Mouse (Mus musculus) T-helper 2 cell (primary cell): ENCODE results near the gene Nans.

Experiments used
- in situ Hi-C: fragments of 300-600 bp; cut with MboI, MseI; formaldehyde crosslinking; loops from one replicate; pipeline ENCODE4 v1.15.1; 2025; ENCODE audit warnings: high pct_unique_total_duplicates

The Nans gene

DNA sequence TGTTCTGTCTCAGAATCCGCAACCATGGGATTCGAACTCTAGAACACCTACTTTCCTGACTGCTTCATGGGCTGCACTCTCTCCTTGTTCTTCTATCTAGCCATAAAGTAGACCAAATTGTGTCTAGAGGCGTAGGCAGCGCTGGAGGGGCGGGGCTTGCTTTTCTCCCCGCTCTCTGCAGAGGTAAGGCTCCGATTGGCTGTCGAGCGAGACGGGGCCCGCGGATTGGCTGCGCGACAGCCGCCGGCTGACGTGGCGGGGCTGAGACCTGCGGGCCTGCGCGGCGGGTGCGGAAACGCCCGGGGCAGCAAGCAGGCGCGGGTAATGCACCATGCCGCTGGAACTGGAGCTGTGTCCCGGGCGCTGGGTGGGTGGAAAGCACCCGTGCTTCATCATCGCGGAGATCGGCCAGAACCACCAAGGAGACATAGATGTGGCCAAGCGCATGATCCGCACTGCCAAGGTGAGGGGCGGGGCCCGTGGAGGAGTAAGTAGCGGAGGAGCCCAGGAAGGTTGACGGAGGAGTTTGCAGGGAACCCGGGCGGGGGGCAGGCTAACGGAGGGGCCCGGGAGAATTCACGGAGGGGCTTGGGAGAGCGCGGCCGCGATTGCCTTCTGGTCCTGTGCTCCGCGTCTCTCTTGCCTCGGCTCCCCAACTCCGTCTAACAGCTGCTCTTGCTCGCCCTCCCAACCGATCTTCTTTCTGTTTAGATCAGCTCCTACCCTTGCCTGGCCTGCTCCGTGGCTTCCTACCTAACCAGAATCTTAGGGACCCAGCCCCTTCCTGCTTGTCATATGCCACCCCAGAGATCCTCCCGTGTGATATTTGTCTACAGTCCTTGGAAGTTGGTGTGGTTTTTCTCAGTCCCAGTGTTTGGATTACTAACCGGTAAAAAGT is at the start of gene Nans:
TSS of gene Nans (plus strand) at position 221 of the 898 bp plus-strand sequence.
- in situ Hi-C loops = no loop called here

GRCm38 (mm10) chr4:46442501-46442900 is 46.5 kb upstream of the Nans start:
- in situ Hi-C loops = no loop called here

- in situ Hi-C loops = loop anchor here (5.0 kb wide), 1 partner anchor 63 kb away; no protein-coding TSS in a partner anchor
These were observed 43.7 kb upstream of the Nans start for GRCm38 (mm10) chr4:46445237-46445945.

GRCm38 (mm10) chr4:46447461-46447860 is 41.6 kb upstream of the Nans start:
- in situ Hi-C loops = loop anchor here (5.0 kb wide), 1 partner anchor 65 kb away; no protein-coding TSS in a partner anchor

- in situ Hi-C loops = loop anchor here (5.0 kb wide), 1 partner anchor 67 kb away; no protein-coding TSS in a partner anchor
These were observed 40.2 kb upstream of the Nans start for GRCm38 (mm10) chr4:46448886-46449285.

DNA sequence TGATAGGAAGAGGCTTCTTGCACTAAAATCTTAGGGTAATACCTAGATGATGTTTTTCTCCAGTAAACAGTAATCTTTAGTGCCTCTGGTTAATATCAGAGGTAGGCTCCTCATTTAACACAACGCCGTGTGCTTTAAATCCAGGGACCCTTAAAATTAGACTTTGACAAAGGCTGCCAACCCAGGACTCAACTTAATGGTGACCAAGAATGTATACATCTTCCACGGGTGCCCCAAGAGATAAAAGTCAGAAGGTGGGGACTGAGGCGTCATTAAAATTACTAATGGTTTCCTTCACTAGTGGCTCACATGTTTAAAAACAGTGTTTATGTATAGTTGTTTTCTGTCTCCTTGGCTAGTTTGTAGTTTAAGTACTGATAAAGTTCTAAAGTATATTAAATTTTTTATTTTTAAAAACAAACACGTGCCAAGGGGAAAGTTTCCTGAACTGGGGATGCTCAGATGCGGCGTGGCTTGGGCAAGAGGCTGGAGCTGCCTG is 39.0 kb upstream of the Nans start:
- in situ Hi-C loops = no loop called here

GRCm38 (mm10) chr4:46450519-46451131 is 38.4 kb upstream of the Nans start, which contains the start of gene Anp32b:
Anp32b (plus strand) TSS chr4:46450902.
- in situ Hi-C loops = no loop called here

GRCm38 (mm10) chr4:46451240-46451757 is 37.7 kb upstream of the Nans start:
- in situ Hi-C loops = no loop called here

GRCm38 (mm10) chr4:46451758-46452480 is 37.1 kb upstream of the Nans start:
- in situ Hi-C loops = no loop called here

DNA sequence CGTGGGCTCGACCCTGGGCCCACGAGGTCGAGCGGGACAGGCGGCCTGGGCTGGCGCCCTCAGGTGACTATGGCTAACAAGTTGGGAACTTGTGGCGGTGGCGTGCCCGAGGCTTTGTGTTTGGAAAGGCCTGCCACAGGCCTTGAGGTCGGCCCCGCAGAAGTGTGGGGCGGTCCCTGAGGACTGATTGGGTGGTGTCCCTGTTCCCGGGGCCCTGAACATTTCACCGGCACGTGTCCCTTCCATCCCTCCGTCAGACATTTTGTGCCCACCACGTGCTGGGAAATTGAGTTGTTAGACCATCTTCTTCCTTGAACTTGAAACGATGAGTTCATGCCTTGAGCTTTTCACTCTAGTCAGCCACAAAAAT is 36.6 kb upstream of the Nans start:
- in situ Hi-C loops = no loop called here

DNA sequence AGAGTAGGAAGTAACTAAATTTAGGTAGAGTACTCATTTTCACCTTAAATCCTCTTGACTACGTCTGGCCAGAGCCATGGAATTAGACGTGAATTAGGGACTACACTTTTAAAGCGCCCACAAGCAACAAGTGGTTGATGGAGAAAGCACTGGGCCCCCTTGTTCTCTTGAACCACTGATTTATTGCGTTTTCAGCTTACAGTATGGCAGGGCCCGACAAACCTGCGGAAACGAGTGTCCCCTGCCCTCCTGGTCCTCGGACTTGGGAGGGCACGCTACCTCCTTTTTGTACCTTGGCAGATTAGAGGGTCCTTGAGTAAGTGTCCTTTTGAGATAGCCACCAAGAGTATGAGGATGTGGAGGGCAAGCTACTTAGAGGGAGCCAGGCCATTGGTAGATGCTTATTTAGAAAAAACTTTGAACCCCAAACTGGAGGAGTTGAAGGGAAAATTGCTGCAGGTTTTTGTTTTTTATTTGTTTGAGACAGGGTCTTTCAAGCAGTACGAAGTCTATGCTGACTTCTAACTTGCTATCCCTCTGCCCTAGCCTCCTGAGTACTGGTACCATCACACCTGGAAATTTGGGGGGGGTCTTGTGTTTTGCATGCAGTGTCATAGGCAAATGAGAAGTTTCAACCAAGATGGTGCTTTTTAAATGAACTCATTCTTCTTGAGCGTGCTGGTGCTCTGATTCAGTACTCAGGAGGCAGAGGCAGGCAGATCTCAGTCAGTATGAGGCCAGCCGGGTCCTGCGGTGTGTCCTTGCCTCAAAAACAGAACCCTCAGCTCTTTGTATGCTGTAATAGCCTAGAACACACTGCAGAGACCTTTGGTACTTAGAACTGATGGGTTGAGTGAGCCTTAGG is 36.0 kb upstream of the Nans start:
- in situ Hi-C loops = no loop called here

- in situ Hi-C loops = no loop called here
These were observed 34.8 kb upstream of the Nans start for GRCm38 (mm10) chr4:46454097-46454864.

- in situ Hi-C loops = no loop called here
These were observed 32.3 kb upstream of the Nans start for GRCm38 (mm10) chr4:46456762-46457161.

- in situ Hi-C loops = no loop called here
These were observed 31.9 kb upstream of the Nans start for GRCm38 (mm10) chr4:46457186-46457585.

GRCm38 (mm10) chr4:46458411-46458810 is 30.6 kb upstream of the Nans start:
- in situ Hi-C loops = no loop called here

DNA sequence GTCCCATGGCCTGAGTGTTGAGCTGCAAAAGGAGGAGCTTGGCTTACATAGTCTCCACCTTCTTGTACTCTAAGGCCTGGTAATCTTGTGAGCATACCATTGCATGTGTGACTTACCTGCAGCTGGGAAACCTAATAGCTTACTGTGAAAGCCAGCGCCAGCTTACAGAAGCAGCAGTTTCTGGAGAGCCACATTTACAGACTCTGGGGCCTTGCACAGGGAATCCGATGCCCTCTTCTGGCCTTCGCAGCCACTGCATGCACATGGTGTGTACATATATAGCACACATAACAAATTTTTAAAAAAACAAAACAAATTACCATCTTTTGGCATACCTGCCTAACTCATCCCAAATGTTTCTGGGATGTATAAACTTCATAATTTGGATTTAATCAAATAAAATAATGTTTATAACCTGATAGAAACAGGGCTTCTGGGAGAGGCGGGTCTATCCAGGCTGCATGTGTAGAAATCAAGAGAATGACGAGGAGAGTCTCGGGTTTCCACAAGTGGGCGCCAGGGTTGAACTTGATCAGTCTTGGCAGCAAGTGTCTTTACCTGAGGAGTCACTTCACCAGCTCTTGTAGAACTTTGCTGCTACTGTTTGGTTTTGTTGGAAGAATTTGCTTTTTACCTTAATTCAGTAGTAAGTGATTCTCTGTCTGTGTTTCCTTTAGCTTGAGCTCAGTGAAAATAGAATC is 25.8 kb upstream of the Nans start:
- in situ Hi-C loops = no loop called here

GRCm38 (mm10) chr4:46465740-46466139 is 23.3 kb upstream of the Nans start:
- in situ Hi-C loops = no loop called here

DNA sequence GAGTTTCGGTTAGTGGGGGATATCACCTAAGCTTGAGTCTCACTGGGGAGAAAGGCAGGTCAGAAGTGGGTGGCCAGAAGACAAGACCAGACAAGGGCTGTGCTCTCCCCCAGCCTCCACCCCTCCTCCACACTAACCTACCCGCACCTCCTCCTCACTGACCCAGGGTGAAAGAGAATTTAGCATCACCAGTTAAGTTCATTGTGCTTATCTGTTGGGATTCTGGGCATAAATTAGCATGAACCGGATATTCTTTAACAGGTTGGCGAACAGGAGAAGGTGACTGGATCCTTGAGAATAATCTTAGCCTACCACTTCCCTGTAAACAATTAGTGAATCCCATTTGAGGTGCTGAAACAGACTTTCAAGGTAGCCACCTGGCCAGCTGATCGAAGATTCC is 13.9 kb upstream of the Nans start:
- in situ Hi-C loops = no loop called here

GRCm38 (mm10) chr4:46479081-46479480 is 10.0 kb upstream of the Nans start:
- in situ Hi-C loops = no loop called here
